Mouse (Mus musculus): Measurements from ENCODE around the gene Gm4969. TPM values are rescaled to one million over a fixed set of nuclear protein-coding genes. Genes with fewer than 3 reads are reported as not detected.
A peak's percentile ranks its signal among the peaks of the same experiment; 100 is the strongest.
"Not testable (repeated sequence)": the region's sequence is repeated elsewhere in the genome, so short reads cannot be mapped to it uniquely, and the experiment has no call there.

Gene Gm4969
- polyA plus RNA-seq, 1 experiment from 2014 or later = 8.2 TPM

DNA sequence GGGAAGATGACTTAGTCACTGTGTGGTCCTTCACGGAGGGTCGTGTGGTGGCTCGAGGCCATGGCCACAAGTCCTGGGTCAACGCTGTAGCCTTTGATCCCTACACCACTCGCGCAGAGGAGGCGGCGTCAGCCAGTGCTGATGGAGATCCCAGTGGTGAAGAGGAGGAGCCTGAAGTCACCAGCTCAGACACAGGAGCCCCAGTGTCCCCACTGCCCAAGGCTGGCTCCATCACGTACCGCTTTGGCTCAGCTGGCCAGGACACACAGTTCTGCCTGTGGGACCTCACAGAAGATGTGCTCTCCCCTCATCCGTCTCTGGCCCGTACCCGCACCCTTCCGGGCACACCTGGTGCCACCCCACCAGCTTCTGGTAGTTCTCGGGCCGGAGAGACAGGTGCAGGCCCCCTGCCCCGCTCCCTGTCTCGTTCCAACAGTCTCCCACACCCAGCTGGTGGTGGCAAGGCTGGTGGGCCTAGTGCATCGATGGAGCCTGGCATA is 37.7 kb downstream of the Gm4969 start:
- 87% methylated on average over 19 of the region's 19 CpGs for WGBS
- Histone ChIP-seq H3K27ac (replicated peaks) (no peak overlapping the region), H3K4me3 (replicated peaks) (no peak overlapping the region), H3K9me3 (replicated peaks) (no peaks in the 10 kb centered on the region), H3K9ac (replicated peaks) (no peak overlapping the region), H3K36me3 (peaks cover 57% of the 10 kb centered on the region), H3K4me1 (peaks cover 59% of the 10 kb centered on the region), H3K27me3 (replicated peaks) (no peaks in the 10 kb centered on the region), H3K4me2 (no peak overlapping the region)
- no peak for ATAC-seq (ENCODE audit: low FRiP score)

- peaks cover 55% of the 10 kb centered on the region for H3K36me3 ChIP-seq
- no peak overlapping the region for H3K27ac ChIP-seq (replicated peaks)
- no peaks in the 10 kb centered on the region for H3K27me3 ChIP-seq (replicated peaks)
- WGBS = 92% methylated on average over 3 of the region's 3 CpGs
- H3K9ac ChIP-seq (replicated peaks) = no peak overlapping the region
- peaks cover 49% of the 10 kb centered on the region for H3K4me1 ChIP-seq
- H3K4me3 ChIP-seq (replicated peaks) = no peak overlapping the region
- H3K9me3 ChIP-seq (replicated peaks) = no peaks in the 10 kb centered on the region
- ATAC-seq (ENCODE audit: low FRiP score) = no peak
- no peak overlapping the region for H3K4me2 ChIP-seq
Observed at GRCm38 (mm10) chr7:19078732-19079131, 39.4 kb downstream of the Gm4969 start.

DNA sequence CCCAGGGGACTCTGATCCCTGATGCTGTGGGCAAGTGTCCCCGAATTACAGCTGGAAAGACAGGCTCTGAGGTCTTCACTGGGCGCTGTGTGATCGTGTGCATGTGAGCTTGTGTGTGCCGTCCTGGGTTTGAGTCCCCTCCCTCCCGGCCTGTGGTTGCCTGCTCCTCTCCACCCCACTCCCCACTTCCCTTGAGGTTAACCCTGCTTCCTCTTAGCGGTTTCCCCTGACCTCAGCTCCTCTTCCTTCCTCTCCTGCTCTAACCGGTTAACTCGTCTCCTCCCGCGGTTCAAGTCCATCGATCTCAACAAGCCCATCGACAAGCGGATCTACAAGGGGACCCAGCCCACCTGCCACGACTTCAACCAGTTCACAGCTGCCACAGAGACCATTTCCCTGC is 40.4 kb downstream of the Gm4969 start:
- peak overlapping the region; percentile 94 for H3K4me2 ChIP-seq
- WGBS = 86% methylated on average over 14 of the region's 14 CpGs
- no peaks in the 10 kb centered on the region for H3K9me3 ChIP-seq (replicated peaks)
- H3K4me3 ChIP-seq (replicated peaks) = peak overlapping the region; percentile 96
- peaks cover 39% of the 10 kb centered on the region for H3K4me1 ChIP-seq
- peaks cover 49% of the 10 kb centered on the region for H3K36me3 ChIP-seq
- no peaks in the 10 kb centered on the region for H3K27me3 ChIP-seq (replicated peaks)
- no peak overlapping the region for H3K27ac ChIP-seq (replicated peaks)
- peak overlapping the region; percentile 100; the same call in 1 of the 2 replicates for H3K9ac ChIP-seq (replicated peaks)
- ATAC-seq (ENCODE audit: low FRiP score) = no peak

DNA sequence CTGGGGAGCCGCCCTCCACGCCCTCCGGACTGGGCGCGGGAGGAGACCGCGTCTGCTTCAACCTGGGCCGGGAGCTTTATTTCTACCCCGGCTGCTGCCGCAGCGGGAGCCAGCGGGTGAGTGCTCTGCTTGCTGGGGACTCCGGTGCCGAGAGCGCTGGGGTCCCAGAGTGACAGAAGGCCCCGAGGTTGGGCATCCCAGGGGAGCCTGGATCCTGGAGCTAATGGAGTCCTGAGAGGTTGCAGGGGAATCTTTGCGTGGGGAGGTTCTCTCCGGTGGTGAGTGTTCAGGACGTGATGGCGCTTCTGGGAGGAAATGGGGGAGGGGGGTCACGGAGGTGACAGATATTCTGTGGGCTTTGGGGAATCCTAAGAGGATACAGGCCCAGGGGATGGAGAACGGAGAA is 41.6 kb downstream of the Gm4969 start:
- under 1% methylated on average over 21 of the region's 22 CpGs for WGBS
- no peak for ATAC-seq (ENCODE audit: low FRiP score)
- Histone ChIP-seq H3K4me3 (replicated peaks) (peak overlapping the region; percentile 96), H3K9me3 (replicated peaks) (no peaks in the 10 kb centered on the region), H3K27ac (replicated peaks) (peak overlapping the region; percentile 81), H3K4me2 (peak overlapping the region; percentile 94), H3K9ac (replicated peaks) (peak overlapping the region; percentile 100), H3K4me1 (peaks cover 29% of the 10 kb centered on the region), H3K36me3 (peaks cover 37% of the 10 kb centered on the region), H3K27me3 (replicated peaks) (no peaks in the 10 kb centered on the region)

- H3K4me3 ChIP-seq (replicated peaks) = peak within 1 kb of the TSS; percentile 96
- H3K9ac ChIP-seq (replicated peaks) = peak within 1 kb of the TSS; percentile 100
- ATAC-seq (ENCODE audit: low FRiP score) = peak; percentile 98
- WGBS = under 1% methylated on average over 76 of the region's 91 CpGs
- peaks cover 31% of the 10 kb centered on the region for H3K36me3 ChIP-seq
- no peaks in the 10 kb centered on the region for H3K9me3 ChIP-seq (replicated peaks)
- peak within 1 kb of the TSS; percentile 81 for H3K27ac ChIP-seq (replicated peaks)
- peak within 1 kb of the TSS; percentile 94 for H3K4me2 ChIP-seq
- no peaks in the 10 kb centered on the region for H3K27me3 ChIP-seq (replicated peaks)
- H3K4me1 ChIP-seq = peaks cover 25% of the 10 kb centered on the region
Observed at GRCm38 (mm10) chr7:19075723-19076585, 42.2 kb downstream of the Gm4969 start, which contains the start of gene Dmwd. Gene Dmwd, plus strand, starts transcription at chr7:19076227.

DNA sequence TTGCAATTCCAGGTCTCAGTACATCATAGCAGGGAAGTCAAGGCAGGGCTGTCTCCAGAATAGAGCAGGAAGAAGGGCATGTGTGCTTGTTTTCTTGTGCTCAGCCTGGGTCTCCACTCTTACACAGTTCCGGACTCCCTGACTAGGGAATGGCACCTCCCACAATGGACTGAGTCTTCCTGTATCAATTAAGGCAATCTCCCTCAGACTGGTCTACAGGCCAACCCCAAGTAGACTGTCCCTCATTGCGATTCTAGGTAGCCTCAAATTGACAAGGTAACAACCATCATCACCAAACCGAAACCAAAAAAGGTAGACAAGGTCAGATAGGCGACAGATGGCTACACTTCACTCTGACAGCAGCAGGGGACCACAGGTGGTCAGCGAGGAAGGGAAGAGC is 42.9 kb downstream of the Gm4969 start:
- Histone ChIP-seq H3K36me3 (peaks cover 23% of the 10 kb centered on the region), H3K27ac (replicated peaks) (peak overlapping the region; percentile 64), H3K4me1 (peaks cover 25% of the 10 kb centered on the region), H3K4me2 (peak overlapping the region; percentile 94), H3K9me3 (replicated peaks) (no peaks in the 10 kb centered on the region), H3K9ac (replicated peaks) (peak overlapping the region; percentile 42), H3K4me3 (replicated peaks) (peak overlapping the region; percentile 96), H3K27me3 (replicated peaks) (no peaks in the 10 kb centered on the region)
- ATAC-seq (ENCODE audit: low FRiP score) = peak; percentile 7; the same call in 1 of the 2 replicates
- WGBS = 72% methylated on average over 5 of the region's 5 CpGs

DNA sequence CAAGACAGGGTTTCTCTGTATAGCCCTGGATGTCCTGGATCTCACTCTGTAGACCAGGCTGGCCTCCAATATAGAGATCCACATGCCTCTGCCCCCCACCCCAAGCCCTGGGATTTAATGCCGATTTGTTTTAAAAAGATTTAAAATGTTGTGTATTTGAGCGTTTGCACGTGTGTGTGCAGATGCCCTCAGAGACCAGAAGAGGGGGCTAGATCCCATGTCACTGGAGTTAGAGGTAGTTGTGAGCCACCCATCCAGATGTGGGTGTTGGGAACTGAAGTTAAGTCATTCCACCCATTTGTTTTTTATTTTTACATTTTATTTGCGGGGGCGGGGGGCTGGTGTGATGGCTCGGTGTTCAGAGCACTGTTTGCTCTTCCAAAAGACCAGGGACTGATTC is 43.7 kb downstream of the Gm4969 start:
- WGBS = 95% methylated on average over 6 of the region's 6 CpGs
- no peak overlapping the region for H3K27ac ChIP-seq (replicated peaks)
- no peaks in the 10 kb centered on the region for H3K27me3 ChIP-seq (replicated peaks)
- no peak overlapping the region for H3K4me3 ChIP-seq (replicated peaks)
- no peak for ATAC-seq (ENCODE audit: low FRiP score)
- no peak overlapping the region for H3K9ac ChIP-seq (replicated peaks)
- H3K4me2 ChIP-seq = no peak overlapping the region
- peaks cover 16% of the 10 kb centered on the region for H3K36me3 ChIP-seq
- H3K4me1 ChIP-seq = peaks cover 25% of the 10 kb centered on the region
- H3K9me3 ChIP-seq (replicated peaks) = no peaks in the 10 kb centered on the region

DNA sequence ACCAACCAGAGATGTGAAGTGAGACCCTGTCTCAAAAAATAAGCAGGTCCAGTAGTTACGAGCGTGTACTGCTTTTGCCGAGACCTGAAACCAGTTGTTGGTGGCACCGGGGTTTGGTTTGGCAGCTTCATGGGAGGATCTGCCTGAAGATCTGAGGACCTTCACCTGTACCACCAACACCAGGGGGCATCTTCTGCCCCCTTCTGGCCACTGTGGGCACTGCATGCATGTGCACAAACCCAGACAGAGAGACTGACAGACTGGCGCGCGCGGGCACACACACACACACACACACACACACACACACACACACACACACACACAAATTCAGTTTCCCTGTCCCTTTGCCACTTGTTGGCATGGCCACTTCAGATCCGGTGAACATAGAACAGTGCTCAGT is 44.7 kb downstream of the Gm4969 start:
- Histone ChIP-seq H3K27me3 (replicated peaks) (no peaks in the 10 kb centered on the region), H3K9me3 (replicated peaks) (no peaks in the 10 kb centered on the region), H3K4me1 (peaks cover 25% of the 10 kb centered on the region), H3K36me3 (peaks cover 6% of the 10 kb centered on the region), H3K9ac (replicated peaks) (no peak overlapping the region), H3K4me2 (no peak overlapping the region), H3K27ac (replicated peaks) (no peak overlapping the region), H3K4me3 (replicated peaks) (no peak overlapping the region)
- WGBS = 67% methylated on average over 9 of the region's 9 CpGs
- no peak for ATAC-seq (ENCODE audit: low FRiP score)

DNA sequence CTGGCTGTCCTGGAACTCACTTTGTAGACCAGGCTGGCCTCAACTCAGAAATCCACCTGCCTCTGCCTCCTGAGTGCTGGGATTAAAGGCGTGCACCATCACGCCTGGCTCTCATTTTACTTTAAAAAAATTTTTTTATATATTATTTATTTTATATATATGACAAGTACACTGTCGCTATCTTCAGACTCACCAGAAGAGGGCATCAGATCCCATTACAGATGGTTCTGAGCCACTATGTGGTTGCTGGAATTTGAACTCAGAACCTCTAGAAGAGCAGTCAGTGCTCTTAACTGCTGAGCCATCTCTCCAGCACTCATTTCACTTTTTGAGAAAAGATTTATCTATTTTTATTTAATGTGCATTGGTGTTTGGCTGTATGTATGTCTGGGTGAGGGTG is 47.1 kb downstream of the Gm4969 start:
- not testable (repeated sequence) for H3K4me2 ChIP-seq; H3K9me3 ChIP-seq (replicated peaks); H3K4me3 ChIP-seq (replicated peaks); H3K27ac ChIP-seq (replicated peaks); H3K4me1 ChIP-seq; H3K9ac ChIP-seq (replicated peaks); H3K36me3 ChIP-seq; ATAC-seq (ENCODE audit: low FRiP score)
- H3K27me3 ChIP-seq (replicated peaks) = peaks cover 14% of the 10 kb centered on the region
- WGBS = 63% methylated on average over 3 of the region's 3 CpGs

DNA sequence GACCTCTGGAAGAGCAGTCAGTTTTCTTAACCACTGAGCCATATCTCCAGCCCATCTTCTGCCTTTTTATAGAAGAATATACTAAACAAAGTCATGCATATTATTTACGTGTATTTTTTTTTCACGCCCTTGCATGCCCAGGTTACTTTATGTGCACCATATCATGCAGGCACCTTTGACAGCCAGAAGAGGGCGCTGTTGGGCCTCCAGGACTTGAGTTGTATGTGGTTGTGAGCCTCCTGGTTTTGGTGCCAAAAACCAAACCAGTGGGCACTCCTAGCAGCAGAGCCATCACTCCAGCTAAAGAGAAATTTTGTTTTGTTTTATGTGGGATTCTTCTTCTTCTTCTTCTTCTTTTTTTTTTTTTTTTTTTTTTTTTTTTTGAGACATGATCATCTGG is 48.7 kb downstream of the Gm4969 start:
- no peak overlapping the region for H3K9ac ChIP-seq (replicated peaks)
- H3K27ac ChIP-seq (replicated peaks) = no peak overlapping the region
- H3K4me3 ChIP-seq (replicated peaks) = no peak overlapping the region
- no peaks in the 10 kb centered on the region for H3K4me1 ChIP-seq
- 45% methylated on average over 3 of the region's 3 CpGs for WGBS
- H3K27me3 ChIP-seq (replicated peaks) = peaks cover 29% of the 10 kb centered on the region
- no peak overlapping the region for H3K4me2 ChIP-seq
- H3K36me3 ChIP-seq = no peaks in the 10 kb centered on the region
- ATAC-seq (ENCODE audit: low FRiP score) = no peak
- no peaks in the 10 kb centered on the region for H3K9me3 ChIP-seq (replicated peaks)

DNA sequence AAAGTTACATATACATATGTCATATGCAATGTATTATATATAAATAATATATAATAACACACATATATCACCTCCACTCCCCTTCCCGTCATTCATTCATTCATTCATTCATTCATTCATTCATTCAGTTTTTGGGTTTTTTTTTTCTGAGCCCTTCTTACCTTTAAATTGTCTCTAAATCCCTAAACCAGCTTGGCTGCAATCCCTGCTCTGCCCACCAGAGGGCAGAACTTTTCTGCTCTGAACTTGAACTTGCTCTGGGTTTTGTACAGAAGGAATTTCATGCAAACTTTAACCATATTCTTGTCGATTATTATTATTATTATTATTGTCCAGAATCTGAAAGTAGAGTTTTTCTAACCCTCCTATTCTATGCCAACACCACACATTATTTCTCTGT is 49.5 kb downstream of the Gm4969 start:
- 2% methylated on average over 2 of the region's 2 CpGs for WGBS
- no peaks in the 10 kb centered on the region for H3K36me3 ChIP-seq

DNA sequence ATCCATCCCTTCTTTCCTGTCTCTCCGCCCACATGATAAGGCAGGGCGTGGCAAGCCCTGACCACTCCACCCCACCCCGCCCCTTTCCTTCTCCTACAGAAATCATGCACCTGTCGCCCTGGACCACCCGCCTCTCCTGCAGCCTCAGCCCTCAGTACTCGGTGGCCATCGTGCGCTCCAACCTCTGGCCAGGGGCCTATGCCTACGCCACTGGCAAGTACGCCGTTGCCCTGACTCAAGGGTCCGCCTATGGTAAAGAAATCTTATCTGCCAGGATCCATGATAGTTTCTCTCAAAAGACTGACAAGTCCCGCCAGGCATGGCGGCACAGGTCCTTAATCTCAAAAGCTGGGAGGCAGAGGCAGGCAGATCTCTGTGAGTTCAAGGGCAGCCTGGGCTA is 50.2 kb downstream of the Gm4969 start:
- no peak overlapping the region for H3K27ac ChIP-seq (replicated peaks)
- no peaks in the 10 kb centered on the region for H3K9me3 ChIP-seq (replicated peaks)
- H3K27me3 ChIP-seq (replicated peaks) = peaks cover 33% of the 10 kb centered on the region
- no peak overlapping the region for H3K4me2 ChIP-seq
- no peaks in the 10 kb centered on the region for H3K4me1 ChIP-seq
- 63% methylated on average over 14 of the region's 14 CpGs for WGBS
- no peaks in the 10 kb centered on the region for H3K36me3 ChIP-seq
- no peak overlapping the region for H3K4me3 ChIP-seq (replicated peaks)
- ATAC-seq (ENCODE audit: low FRiP score) = no peak
- H3K9ac ChIP-seq (replicated peaks) = no peak overlapping the region

More for the DNA sequence above, 49.5 kb downstream of the Gm4969 start:
- Histone ChIP-seq H3K9me3 (replicated peaks) (no peaks in the 10 kb centered on the region), H3K9ac (replicated peaks) (no peak overlapping the region), H3K4me1 (no peaks in the 10 kb centered on the region), H3K27ac (replicated peaks) (no peak overlapping the region), H3K4me2 (no peak overlapping the region), H3K27me3 (replicated peaks) (peaks cover 33% of the 10 kb centered on the region), H3K4me3 (replicated peaks) (no peak overlapping the region)
- ATAC-seq (ENCODE audit: low FRiP score) = no peak

Measured in neural tube, embryonic 15.5 days (tissue).